Mouse (Mus musculus) adrenal gland (tissue): ENCODE measurements around the gene Tasp1.
"Not testable (repeated sequence)": the region's sequence is repeated elsewhere in the genome, so short reads cannot be mapped to it uniquely, and the experiment has no call there.

Experiments
- intact Hi-C: fragments of 180-260 bp; cut with DNase I; formaldehyde crosslinking; loops from one replicate; pipeline ENCODE4 v1.15.1; 2025

The Tasp1 gene

DNA sequence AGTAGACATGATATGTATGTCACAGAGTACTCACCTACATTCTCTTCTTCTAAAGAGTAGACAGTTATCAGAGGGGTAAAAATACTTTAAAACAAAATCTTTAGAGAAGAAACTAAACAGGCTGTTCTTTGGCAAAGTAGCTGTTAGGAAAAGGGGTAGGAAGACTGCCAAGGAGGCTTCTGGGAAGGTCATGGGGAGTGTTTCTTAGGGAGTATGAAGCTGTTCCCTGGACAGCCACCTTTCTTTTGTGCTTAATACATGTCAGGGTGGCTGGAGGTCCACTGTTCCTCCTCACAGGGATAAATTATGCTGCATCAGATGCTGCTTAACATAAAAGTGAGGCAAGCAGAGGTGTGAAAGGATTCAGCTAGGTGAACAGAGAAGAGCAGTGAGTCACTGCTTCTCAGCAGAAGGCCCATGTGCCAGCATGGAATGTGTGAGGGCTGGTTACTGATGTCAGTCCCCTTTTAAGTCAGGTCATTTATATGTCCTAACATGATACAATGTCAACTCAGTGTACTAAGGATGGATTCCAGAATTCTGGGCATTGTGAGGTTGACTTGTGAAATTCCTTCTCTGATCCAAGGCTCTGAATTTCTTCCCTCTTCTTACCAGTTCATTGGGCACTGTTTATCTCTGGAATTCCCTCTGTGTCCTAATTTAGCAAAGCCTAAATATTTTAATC lies 175.1 kb downstream of the Tasp1 start:
- intact Hi-C loops, result no loop called here

DNA sequence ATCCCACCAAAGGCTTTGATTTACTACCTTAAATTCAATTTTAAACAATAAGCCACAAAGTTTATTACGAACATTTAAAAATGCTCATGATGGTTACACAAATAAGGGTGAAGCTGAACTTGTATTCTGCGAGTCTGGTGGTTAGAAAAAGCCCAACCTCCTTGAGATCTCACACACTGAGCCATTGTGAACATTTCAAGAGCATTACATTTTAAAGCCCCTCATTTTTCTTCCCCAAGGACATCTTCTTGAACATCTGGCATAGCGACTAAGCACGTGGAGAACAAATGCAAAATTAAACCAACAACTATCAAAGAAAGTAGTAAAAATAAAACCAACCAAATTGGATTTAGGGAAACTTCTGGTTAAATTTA lies 182.4 kb downstream of the Tasp1 start:
- intact Hi-C loops, result no loop called here

DNA sequence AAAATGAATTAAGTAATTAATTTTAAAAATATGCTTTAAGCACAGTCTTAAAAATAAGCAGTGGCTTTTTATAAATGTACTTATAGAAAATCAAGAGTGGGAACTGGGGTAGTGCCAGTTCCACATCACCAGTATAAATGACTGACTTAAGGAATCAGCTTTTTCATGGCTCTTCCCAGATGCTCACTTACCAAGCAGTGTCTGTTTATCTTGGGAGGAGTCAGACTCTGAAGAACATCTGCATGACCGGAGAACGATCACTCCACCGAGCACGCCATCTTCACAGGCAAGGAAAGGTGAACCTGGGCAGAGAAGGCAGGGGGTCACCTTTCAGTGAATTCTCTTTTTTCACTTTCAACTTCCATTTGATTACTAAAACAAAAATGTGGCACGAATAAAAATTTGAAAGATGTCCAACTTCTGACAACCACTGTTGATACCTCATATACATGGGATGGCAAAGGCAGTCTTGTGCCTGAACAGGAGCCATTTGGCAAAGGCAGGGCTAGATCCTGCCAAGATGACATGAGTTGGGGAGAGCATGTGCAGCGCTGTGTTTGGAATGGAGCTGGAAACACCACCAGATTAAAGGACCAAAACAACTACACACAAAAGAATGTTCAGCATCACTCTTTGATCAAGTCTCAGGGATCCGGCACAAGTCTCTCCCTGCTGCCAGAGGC lies 182.9 kb downstream of the Tasp1 start:
- intact Hi-C loops, result no loop called here

GRCm38 (mm10) chr2:139878052-139878621 lies 188.5 kb downstream of the Tasp1 start:
- intact Hi-C loops, result no loop called here

DNA sequence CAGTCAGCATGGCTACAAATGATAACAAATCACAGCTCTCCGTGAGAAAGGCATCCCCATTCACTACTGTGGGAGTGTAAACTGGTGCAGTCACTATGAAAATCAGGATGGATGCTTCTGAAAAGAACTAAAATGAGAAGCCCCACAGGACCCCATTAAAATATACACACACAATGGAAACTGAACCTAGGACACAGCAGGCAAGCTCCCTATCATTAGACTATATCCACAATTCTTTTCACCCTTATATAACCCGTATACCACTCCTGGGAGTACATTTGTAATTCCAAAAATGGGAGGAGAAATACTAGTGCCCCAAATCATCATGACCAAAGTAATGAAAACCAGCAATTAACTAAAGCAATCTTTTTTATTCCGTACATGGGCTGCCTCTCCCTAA lies 190.7 kb downstream of the Tasp1 start:
- intact Hi-C loops, result no loop called here

GRCm38 (mm10) chr2:139874173-139874572 lies 192.4 kb downstream of the Tasp1 start:
- intact Hi-C loops, result no loop called here

DNA sequence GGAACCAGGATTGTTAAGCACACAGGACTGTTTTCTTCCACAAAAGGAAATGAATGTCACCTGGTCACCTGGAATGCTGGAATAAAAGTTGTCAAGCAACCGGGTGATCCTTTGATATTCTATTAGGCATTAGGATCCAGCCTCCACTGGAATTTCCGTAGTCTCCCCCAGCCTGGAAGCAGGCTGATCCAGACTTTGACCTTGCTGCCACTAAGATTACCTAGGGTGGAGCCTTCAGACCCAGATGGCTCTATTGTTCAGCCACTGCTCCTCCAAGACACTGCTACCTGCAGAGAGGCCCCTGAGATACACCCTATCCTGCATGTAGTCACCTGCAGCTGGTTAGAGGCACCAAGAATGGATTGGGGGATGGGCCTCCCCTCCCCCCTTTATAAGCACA lies 192.8 kb downstream of the Tasp1 start:
- intact Hi-C loops, result no loop called here

- intact Hi-C loops, result not testable (repeated sequence)
These were observed 197.5 kb downstream of the Tasp1 start for GRCm38 (mm10) chr2:139869071-139869470.

- intact Hi-C loops, result not testable (repeated sequence)
These were observed 203.2 kb downstream of the Tasp1 start for GRCm38 (mm10) chr2:139863396-139863795.

DNA sequence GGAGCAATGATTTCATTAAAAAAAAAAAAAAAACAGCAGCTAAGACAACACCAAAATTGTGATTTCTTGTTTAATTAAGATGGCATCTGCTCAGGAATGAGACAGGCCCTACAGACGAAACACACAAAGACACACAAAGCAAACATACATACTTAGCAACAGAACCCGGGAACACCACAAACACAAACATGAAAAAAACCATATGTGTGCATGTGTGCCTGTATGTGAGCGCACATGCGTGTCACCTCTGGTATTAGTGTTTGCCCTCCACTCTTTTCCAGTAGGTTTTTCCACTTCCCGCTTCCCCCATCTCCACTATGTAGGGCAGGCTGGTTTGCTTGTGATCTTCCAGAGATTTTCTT lies 206.5 kb downstream of the Tasp1 start:
- intact Hi-C loops, result no loop called here

DNA sequence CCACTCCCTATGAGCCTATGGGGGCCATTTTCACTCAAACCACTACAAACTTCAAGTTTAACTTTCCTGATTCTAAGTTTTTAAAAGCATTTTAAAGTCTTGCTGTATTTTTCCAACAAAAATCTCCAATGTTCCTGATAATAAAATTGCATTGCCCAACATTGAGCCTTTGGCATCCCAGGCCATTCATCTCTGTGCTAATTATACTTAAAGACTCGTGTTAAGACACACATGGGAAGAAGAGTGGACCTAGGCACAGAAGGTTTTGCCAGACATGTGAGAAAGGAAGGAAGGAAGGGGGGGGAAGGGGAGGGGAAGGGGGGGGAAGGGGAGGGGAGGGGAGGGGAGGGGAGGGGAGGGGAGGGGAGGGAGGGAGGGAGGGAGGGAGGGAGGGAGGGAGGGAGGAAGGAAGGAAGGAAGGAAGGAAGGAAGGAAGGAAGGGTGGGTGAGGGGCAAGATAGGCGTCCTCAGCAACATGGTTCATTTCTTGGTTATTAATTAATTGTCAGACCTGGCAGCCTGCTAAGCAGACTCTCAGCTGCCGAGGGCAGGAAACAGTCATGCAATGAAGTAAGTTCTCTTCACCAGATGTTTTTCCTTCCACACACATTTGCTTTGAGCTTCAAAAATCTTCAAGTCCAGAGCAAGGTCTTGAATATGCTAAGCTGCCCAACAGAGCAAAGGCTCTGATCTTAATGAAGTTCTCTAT lies 207.0 kb downstream of the Tasp1 start:
- intact Hi-C loops, result no loop called here

- intact Hi-C loops, result no loop called here
These were observed 217.0 kb downstream of the Tasp1 start for GRCm38 (mm10) chr2:139849621-139850020.

- intact Hi-C loops, result no loop called here
These were observed 225.2 kb downstream of the Tasp1 start for GRCm38 (mm10) chr2:139841359-139841758.

DNA sequence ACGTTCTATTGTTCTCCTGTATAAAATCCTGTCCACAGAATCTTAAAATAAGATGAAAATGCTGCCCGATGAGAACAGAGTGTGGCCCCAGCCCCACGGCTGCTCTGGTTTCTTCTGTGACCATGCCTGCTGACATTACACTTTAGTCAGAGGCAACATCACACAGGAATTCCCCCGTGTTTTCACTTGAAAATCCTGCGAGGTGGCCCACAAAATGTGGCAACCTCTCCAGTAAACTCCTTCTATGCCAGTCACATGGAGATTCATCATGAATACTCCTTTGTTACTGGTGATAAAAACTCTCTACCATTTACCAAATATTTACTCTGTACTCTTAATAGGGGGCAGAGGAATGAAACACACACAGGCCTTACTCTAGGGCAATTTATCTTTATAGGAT lies 225.7 kb downstream of the Tasp1 start:
- intact Hi-C loops, result no loop called here

GRCm38 (mm10) chr2:139821589-139822378 lies 244.8 kb downstream of the Tasp1 start:
- intact Hi-C loops, result no loop called here

GRCm38 (mm10) chr2:139817275-139817674 lies 249.3 kb downstream of the Tasp1 start:
- intact Hi-C loops, result no loop called here

- intact Hi-C loops, result no loop called here
These were observed 258.7 kb downstream of the Tasp1 start for GRCm38 (mm10) chr2:139807887-139808286.

DNA sequence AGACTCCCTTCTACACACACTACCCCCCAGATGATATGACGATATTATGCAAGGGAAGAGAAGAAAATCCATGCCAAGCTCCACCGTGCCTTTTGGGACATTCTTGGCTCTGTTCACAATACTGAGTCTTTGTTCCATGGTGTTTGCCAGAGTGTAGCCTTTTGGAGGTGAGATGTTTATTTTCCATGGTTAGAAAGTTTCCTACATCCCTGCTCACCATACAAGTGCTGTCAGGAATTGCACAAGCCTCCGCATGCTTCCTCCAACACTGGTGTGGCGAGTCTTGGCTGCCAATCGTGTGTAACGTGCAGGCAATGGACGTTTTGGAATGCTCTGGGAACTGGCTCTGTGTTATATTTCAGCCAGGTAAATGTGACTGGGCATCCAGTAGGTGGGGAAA lies 262.6 kb downstream of the Tasp1 start:
- intact Hi-C loops, result no loop called here

- intact Hi-C loops, result no loop called here
These were observed 274.1 kb downstream of the Tasp1 start for GRCm38 (mm10) chr2:139792345-139793120.

- intact Hi-C loops, result no loop called here
These were observed 277.9 kb downstream of the Tasp1 start for GRCm38 (mm10) chr2:139788658-139789057.

DNA sequence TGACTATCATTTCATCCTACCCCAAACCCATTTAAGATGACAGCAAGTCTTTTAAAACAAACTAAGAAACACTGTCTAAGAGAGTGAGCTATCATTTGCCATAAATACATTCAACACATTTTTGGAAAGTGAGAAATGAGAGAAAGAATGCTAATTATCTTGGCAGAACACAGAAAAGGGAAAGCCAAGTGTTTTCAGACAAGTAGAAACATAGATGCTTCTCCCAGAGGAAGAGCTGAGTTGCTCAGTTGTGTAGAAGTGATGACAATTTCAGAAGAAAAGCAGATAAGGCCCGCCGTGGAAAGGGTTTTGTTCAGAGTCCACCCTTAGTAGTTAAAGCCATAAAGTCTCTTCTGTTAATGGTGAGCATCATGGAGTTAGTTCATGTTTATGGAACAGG lies 281.7 kb downstream of the Tasp1 start:
- intact Hi-C loops, result no loop called here
